Mouse (Mus musculus) heart, adult 2 months (tissue): ENCODE results near the gene Itfg1. TPM values are rescaled to one million over a fixed set of nuclear protein-coding genes. Genes with fewer than 3 reads are reported as not detected.

ENCODE experiments used
- DNase-seq, 2 experiments: peaks; one replicate each; pipeline ENCODE4 v3.0.0; 2021
- H3K27ac ChIP-seq: fragments of 200-600 bp; 2 replicates; pipeline ENCODE4 v1.8.1; 2022
- H3K27me3 ChIP-seq: fragments of 200-500 bp; 2 replicates; pipeline ENCODE4 v1.6.1; 2012; ENCODE audit warnings: mild to moderate bottlenecking, low read length, inconsistent platforms, mixed read lengths; ENCODE audit not compliant: control insufficient read depth, insufficient read depth
- H3K36me3 ChIP-seq: fragments of 200-500 bp; 2 replicates; pipeline ENCODE4 v1.6.1; 2012; ENCODE audit warnings: low read length, inconsistent platforms; ENCODE audit not compliant: control insufficient read depth, insufficient read depth
- H3K4me1 ChIP-seq: fragments of 200-500 bp; 2 replicates; pipeline ENCODE4 v1.6.1; 2011; ENCODE audit warnings: low read length; ENCODE audit not compliant: control insufficient read depth, insufficient read depth
- H3K4me3 ChIP-seq: fragments of 200-600 bp; 2 replicates; pipeline ENCODE4 v1.8.1; 2022
- H3K79me2 ChIP-seq: fragments of 200-500 bp; replicated peaks from 2 replicates; pipeline ENCODE4 v1.6.1; 2012; ENCODE audit warnings: mild to moderate bottlenecking, inconsistent platforms, low read length, moderate library complexity, mixed read lengths; ENCODE audit not compliant: control insufficient read depth, insufficient read depth
- H3K9ac ChIP-seq: fragments of 200-500 bp; 2 replicates; pipeline ENCODE4 v1.6.1; 2012; ENCODE audit warnings: low read depth, mild to moderate bottlenecking, control low read depth, inconsistent platforms, low read length, mixed read lengths
- CTCF ChIP-seq: fragments of 200-600 bp; IDR thresholded peaks from 2 replicates; pipeline ENCODE4 v1.8.1; 2022; ENCODE audit warnings: antibody characterized with exemption, mild to moderate bottlenecking, moderate library complexity
- EP300 ChIP-seq: fragments of 200-500 bp; IDR thresholded peaks from 2 replicates; pipeline ENCODE4 v1.6.1; 2011; ENCODE audit warnings: low read depth, low read length, control low read depth; ENCODE audit not compliant: insufficient read depth
- POLR2A ChIP-seq: fragments of 200-500 bp; IDR thresholded peaks from 2 replicates; pipeline ENCODE4 v1.6.1; 2011; ENCODE audit warnings: mild to moderate bottlenecking, low read depth, low read length, control low read depth; ENCODE audit not compliant: insufficient read depth
- WGBS: fragments of 180-500 bp; shearing (Covaris S2); methylation state at CpG from one replicate; pipeline ENCODE4 v1.1.7; 2018; 5-methylcytosine and 5-hydroxymethylcytosine counted together
- intact Hi-C: fragments of 180-260 bp; cut with DNase I; formaldehyde crosslinking; loops from one replicate; pipeline ENCODE4 v1.15.1; 2025
- microRNA-seq, 2 experiments: library from miRNA; unstranded; fragments of <30 nt; microRNA quantifications; one replicate each; pipeline ENCODE4 v1.2.0; 2021
- polyA plus RNA-seq: library from polyadenylated mRNA; depleted of rRNA; stranded (reverse); fragments of >200 nt; gene quantifications from 2 replicates; pipeline ENCODE4 v1.2.3, GENCODE M21; 2012; rRNA removed
- total RNA-seq, 2 experiments: library from RNA; stranded (reverse); gene quantifications; 2 replicates each; pipeline ENCODE4 v1.2.3; 2021

Itfg1 gene
- total and polyA plus RNA-seq, 3 experiments = 13.9 to 46.9 (median 45.9) TPM

- Histone ChIP-seq H3K4me3 (no peak overlapping the region), H3K79me2 (no peaks in the 10 kb centered on the region), H3K27me3 (no peaks in the 10 kb centered on the region), H3K9ac (no peak overlapping the region), H3K36me3 (peaks cover 2% of the 10 kb centered on the region), H3K27ac (no peak overlapping the region), H3K4me1 (peaks cover 2% of the 10 kb centered on the region; the same call in 1 of the 2 replicates)
- intact Hi-C loops = no loop called here
- TF ChIP-seq EP300 = no peak
- no peak for TF ChIP-seq POLR2A
- WGBS = 82% methylated on average over 4 of the region's 4 CpGs
- DNase-seq = no peak
These were observed 124.0 kb downstream of the Itfg1 start for GRCm38 (mm10) chr8:85716696-85717095.

- no peak for TF ChIP-seq CTCF
- no peak for TF ChIP-seq POLR2A
- no peak for TF ChIP-seq EP300
- intact Hi-C loops = no loop called here
- Histone ChIP-seq H3K9ac (no peak overlapping the region), H3K79me2 (no peaks in the 10 kb centered on the region), H3K27me3 (no peaks in the 10 kb centered on the region), H3K4me1 (no peaks in the 10 kb centered on the region), H3K36me3 (no peaks in the 10 kb centered on the region), H3K27ac (no peak overlapping the region), H3K4me3 (no peak overlapping the region)
- WGBS = 65% methylated on average over 2 of the region's 2 CpGs
- DNase-seq = no peak
These were observed 133.7 kb downstream of the Itfg1 start for GRCm38 (mm10) chr8:85706988-85707387.

- 5% methylated on average over 46 of the region's 65 CpGs for WGBS
- Histone ChIP-seq H3K27ac (no peak within 1 kb of the TSS; the same call in 1 of the 2 replicates), H3K4me1 (peaks cover 1% of the 10 kb centered on the region; the same call in 1 of the 2 replicates), H3K36me3 (no peaks in the 10 kb centered on the region), H3K4me3 (peak within 1 kb of the TSS; percentile 69), H3K79me2 (no peaks in the 10 kb centered on the region), H3K9ac (peak within 1 kb of the TSS; percentile 64), H3K27me3 (0 out of 2 replicates have a peak, but pooled peaks cover 1% of the 10 kb centered on the region)
- TF ChIP-seq EP300 = no peak
- no peak for TF ChIP-seq CTCF
- no peak for TF ChIP-seq POLR2A
- intact Hi-C loops = loop anchor here (1.0 to 5.0 kb wide), 3 partner anchors 141 to 1206 kb away; partner anchors contain the start of genes Itfg1 and Phkb
- peak; percentile 79 to 82 for DNase-seq
These were observed 139.9 kb downstream of the Itfg1 start, which contains the start of gene Neto2 for GRCm38 (mm10) chr8:85700751-85701351. Gene Neto2 (minus strand): TSS chr8:85700924.

GRCm38 (mm10) chr8:85700101-85700750 is 140.5 kb downstream of the Itfg1 start:
- H3K36me3 ChIP-seq = no peaks in the 10 kb centered on the region
- TF ChIP-seq CTCF = peak; percentile 71
- no peak for TF ChIP-seq EP300
- TF ChIP-seq POLR2A = no peak
- peaks cover 1% of the 10 kb centered on the region; the same call in 1 of the 2 replicates for H3K4me1 ChIP-seq
- H3K27ac ChIP-seq = no peak overlapping the region
- H3K79me2 ChIP-seq = no peaks in the 10 kb centered on the region
- H3K9ac ChIP-seq = peak overlapping the region; percentile 64
- H3K27me3 ChIP-seq = 0 out of 2 replicates have a peak, but pooled peaks cover 1% of the 10 kb centered on the region
- no peak for DNase-seq
- H3K4me3 ChIP-seq = peak overlapping the region; percentile 69
- intact Hi-C loops = loop anchor here (1.0 to 5.0 kb wide), 3 partner anchors 142 to 1207 kb away; partner anchors contain the start of genes Itfg1 and Phkb
- WGBS = 2% methylated on average over 84 of the region's 84 CpGs

- H3K4me1 ChIP-seq = peaks cover 1% of the 10 kb centered on the region; the same call in 1 of the 2 replicates
- H3K79me2 ChIP-seq = no peaks in the 10 kb centered on the region
- H3K4me3 ChIP-seq = no peak overlapping the region
- no peaks in the 10 kb centered on the region for H3K36me3 ChIP-seq
- H3K27ac ChIP-seq = no peak overlapping the region
- DNase-seq = peak; percentile 69 to 75
- TF ChIP-seq POLR2A (no peak), EP300 (peak; percentile 61; the same call in 1 of the 2 replicates)
- no peak overlapping the region for H3K9ac ChIP-seq
- H3K27me3 ChIP-seq = 0 out of 2 replicates have a peak, but pooled peaks cover 1% of the 10 kb centered on the region
- under 1% methylated on average over 6 of the region's 6 CpGs for WGBS
- intact Hi-C loops = loop anchor here (1.0 to 5.0 kb wide), 2 partner anchors 778 to 886 kb away; no protein-coding TSS in a partner anchor
These were observed 141.7 kb downstream of the Itfg1 start for GRCm38 (mm10) chr8:85699051-85699450.

Small RNA genes within 50 kb of the gene (microRNA-seq; reads per million reads assigned to microRNA genes)
- gene Mir8109 = 0 reads per million in 2 experiments

Other genes with a start within 250 kb of the Itfg1 start
- gene Neto2, start 140.0 kb downstream of the Itfg1 start, total RNA-seq = 1 to 10 TPM; 1.1 TPM
- gene Neto2, start 140.0 kb downstream of the Itfg1 start, polyA plus RNA-seq = 0.31 and 1.1 TPM in 2 replicates
- 10 to 100 TPM; 48.0 to 61.3 TPM for gene Phkb, start within 50 bp of the Itfg1 start, total RNA-seq
- gene Phkb, start within 50 bp of the Itfg1 start, polyA plus RNA-seq = 12.7 and 24.0 TPM in 2 replicates